Mouse (Mus musculus): ENCODE data around the gene Zfp663.

DNA sequence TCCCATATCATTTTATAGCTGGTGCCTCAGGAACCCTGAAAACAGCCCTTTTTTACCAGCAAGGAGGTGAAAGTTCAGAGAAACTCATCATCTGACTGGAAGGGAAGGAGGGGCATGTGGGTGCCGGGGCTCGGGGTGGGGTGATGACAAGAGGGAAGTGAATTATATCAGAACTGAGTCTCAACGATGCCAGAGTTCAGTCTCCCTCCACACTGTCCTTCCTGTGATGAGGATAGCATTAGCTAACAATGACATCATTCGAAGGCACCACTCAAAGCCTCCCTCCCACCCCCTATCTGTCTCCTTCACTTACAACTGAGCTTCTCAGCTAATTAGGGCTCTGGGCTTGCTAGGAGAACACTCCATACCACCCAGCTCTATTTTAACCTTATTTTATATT is 49.0 kb downstream of the Zfp663 start:
- no peak for TF ChIP-seq HCFC1 (IDR thresholded peaks at IDR 0.05; ENCODE audit: borderline replicate concordance, insufficient read depth, low read length)
- TF ChIP-seq ZNF384 (IDR thresholded peaks at IDR 0.05; ENCODE audit: low read depth, low read length) = no peak
- TF ChIP-seq ZC3H11A (IDR thresholded peaks at IDR 0.05; ENCODE audit: borderline replicate concordance, low read depth, low read length) = no peak
- TF ChIP-seq CHD2 (IDR thresholded peaks at IDR 0.05; ENCODE audit: low read depth, low read length) = no peak
